Mouse (Mus musculus) mesoderm, embryonic 11.5 days (tissue): ENCODE results near the gene Bloc1s1.

Experiments used
- DNase-seq: peaks from one replicate; pipeline ENCODE4 v3.0.0-alpha.2; 2012; ENCODE audit warnings: low read depth, low spot score

The Bloc1s1 gene

GRCm38 (mm10) chr10:128931441-128931840 lies 7.6 kb upstream of the Bloc1s1 start:
- DNase-seq = no peak

DNA sequence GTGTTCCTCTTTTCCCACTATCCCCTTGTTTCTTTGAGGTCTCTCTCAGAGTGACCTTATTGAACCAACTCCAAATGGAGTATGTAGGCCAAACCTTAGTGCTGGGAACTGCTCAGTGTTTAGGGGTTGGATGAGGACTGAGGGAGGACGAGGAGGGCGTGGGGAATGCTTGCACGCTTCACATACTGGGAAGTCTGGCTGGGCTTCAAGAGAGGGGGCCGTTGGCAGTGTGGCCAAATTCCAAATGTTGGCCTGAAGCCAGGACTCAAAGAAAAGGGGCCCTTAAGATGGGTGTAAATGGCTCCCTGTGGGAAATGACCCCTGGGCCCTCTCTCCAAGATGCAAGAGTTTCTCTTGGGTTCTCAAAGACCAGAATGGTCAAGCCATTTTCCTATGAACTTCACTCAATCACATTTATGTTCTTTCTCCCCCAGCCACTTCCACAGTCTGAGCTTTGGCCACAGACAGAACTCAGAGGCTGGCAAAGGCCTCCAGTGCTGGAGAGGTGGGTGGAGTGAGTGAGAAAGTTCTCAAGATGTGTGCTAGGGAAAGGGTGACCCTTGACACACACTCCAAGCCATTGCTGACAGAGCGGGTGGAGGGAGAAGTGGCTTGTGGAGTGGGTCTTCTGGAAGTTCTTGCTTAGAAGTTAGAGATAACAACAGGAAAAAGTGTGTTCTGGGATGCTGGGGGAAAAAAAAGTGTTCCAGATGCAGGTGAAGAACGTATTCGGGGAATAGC lies 6.0 kb upstream of the Bloc1s1 start:
- DNase-seq = no peak

DNA sequence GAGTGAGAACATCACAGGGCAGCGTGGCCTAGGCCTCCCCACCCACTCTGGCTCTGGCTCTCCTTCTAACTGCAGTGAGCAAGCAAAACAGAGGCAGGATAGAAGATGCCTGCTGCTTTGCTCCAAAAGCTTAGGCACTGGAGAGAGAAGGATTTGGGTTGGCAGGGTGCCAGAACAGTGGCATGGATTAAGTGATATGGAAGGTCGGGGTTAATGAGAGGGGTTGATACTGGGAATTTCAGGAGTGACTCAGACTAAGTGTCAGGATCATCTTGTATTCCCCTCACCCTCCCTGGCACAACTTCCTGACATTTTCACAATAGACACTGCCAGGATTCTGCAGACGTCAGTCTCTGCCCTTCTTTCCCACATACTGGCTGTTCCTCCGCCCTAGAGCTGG lies 4.5 kb upstream of the Bloc1s1 start:
- DNase-seq = no peak

- peak; percentile 99 for DNase-seq
Measured at GRCm38 (mm10) chr10:128923013-128923691, 683 bp downstream of the Bloc1s1 start.

DNA sequence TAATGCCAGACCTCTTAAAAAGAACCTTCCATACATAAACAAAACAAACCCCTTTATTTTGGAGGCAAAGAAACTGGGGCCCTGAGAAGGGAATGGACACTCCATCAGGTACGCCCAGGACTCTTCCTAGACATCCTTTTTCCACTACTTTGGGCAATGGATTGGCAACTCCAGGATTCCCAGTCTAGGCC lies 1.1 kb downstream of the Bloc1s1 start, which contains the start of gene Rdh5:
Gene Rdh5, minus strand, starts transcription at position 67 of the 191 bp plus-strand sequence.
- no peak for DNase-seq

DNA sequence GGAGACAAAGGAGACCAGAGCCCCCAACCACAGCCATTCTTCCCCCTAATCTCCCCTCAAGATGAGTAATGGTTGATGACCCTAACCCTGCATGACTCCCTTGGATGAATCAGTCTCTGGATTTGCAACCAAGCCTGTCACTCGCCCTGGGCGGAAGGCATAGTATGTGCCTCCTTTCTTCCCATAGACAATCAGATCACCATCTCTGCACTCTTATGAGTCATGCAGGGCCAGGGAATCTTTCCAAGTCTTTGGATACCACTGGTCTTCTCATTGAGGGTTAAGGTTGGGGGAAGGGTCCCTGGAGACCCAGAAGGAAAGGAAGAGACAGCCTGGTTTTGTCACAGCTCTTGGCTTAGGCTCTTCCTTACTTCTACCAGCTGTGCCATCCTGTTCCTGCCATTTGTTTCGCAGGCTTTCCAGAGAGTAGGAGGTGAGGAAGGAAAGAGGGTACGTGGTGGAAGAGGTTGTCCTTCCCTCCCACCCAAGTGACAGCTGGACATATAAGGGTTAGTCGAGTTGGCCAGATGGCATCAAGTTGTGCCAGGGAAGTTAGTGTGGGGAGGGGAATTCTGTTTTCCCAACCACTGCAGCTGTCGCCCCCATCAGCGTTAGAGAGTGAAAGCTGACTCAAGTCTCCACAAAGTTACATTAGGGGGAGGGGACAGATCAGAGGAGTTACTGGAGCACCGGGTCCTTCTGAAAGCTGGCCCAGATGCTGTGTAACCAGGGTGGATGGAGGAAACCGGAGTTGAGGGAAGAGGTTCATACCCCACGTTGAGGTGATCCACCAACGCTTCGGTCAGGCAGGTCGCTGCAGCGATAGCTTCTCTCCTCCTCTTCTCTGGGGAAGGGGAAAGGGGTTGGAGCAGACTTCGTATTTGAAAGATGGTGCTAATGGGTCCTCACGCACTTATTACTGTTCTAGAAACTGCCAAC lies 1.7 kb downstream of the Bloc1s1 start:
- no peak for DNase-seq

DNA sequence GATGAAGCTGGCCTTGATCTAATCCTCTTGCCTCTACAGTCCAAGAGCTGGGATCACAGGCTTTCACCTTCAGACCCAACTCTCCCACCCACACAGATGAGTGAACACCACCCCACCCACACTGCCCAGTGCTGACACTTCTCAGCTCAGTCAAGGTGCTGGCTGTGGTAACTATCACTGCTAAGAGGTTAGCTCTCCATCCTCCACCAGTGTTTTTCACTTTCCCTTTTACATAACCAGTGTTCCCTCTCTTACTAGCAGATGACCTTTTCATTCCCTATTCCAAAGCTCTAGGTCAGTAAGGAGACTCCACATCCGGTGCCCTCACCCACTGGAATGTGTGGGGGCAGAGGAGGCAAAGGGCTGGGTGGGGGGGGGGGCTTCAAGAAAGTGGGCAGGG lies 2.6 kb downstream of the Bloc1s1 start:
- no peak for DNase-seq

- DNase-seq = no peak
Measured at GRCm38 (mm10) chr10:128920736-128921161, 3.1 kb downstream of the Bloc1s1 start.

DNA sequence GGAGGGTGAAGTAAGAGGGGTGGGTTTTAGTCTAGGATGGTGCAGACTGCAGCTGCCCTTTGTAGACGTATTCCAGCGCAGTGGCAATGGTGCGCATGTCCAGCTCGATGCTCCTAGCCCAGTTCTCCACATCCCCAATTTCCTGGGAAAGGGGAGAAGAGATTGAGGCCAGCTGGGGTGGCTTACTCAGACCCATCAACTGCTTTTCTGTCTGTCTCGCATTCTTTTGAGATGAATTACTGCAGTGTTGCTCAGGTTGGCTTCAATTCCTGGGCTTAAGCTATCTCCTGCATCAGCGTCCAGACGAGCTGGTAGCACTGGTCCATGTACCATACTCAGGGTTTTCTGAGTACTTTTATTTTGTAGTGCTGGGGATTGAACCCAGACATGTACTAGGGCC lies 3.9 kb downstream of the Bloc1s1 start:
- no peak for DNase-seq

DNA sequence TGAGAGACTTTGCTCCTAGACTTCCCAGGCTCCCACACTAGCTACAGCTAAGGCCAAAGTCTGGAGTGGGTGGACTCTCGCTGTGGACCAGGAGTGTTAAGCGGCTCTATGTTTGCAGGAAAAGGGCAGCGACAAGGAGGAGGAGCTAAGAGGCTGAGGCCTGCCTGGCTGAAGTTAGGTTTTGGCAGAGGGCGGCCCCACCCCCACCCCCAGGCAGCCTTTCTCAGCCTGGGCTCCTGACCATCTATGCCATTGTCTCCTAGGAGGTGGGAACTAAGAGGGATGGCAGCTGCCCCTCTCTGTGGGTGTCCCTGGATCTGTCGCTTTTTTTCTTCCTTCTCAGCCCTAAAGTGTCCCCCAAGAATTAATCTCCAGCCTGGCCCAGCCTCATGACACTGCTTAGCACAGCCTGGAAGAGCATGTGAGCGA lies 4.6 kb downstream of the Bloc1s1 start:
- no peak for DNase-seq

- no peak for DNase-seq
Measured at GRCm38 (mm10) chr10:128918246-128918645, 5.6 kb downstream of the Bloc1s1 start.

- no peak for DNase-seq
Measured at GRCm38 (mm10) chr10:128917400-128917799, 6.4 kb downstream of the Bloc1s1 start.

DNA sequence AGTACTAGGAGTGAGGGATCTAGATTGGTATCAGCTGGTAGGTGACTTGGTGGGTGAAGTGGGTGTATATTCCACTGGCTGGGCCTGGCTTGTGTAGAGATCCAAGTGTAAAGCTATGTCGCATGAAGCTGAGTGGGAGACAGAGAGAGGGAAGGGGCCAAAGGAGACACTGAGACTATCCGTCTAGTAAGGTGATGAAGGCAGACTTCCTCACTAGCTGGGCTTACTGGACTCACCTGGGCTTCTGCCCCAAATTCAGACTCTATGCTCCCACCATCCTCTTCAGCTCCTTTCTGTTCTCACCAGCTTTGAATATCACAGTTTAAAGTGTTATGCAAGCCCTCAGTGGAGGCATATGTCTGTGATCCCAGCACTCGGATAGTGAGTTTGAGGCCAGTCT lies 7.2 kb downstream of the Bloc1s1 start:
- DNase-seq = no peak

GRCm38 (mm10) chr10:128915550-128915949 lies 8.3 kb downstream of the Bloc1s1 start:
- DNase-seq = no peak

- DNase-seq = no peak
Measured at GRCm38 (mm10) chr10:128913696-128914095, 10.1 kb downstream of the Bloc1s1 start.

DNA sequence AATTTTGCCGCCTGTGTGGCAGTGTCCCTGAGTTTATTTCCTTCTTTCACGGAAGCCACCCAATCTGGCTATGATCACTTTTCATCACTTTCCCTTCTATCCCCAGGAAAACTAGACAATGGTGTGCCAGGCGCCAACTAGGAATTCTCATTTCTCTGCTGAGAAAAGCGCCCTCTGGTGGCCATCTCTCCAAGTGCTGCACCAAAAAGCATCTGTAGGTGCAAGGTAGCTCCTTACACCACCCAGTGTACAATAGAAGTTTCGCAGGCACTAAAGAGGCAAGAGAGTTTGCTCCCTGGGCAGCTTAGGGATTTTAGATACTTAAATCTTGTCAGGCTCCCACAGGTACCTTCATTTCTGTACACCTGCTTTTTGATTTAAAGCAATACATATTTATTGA lies 10.6 kb downstream of the Bloc1s1 start:
- DNase-seq = peak; percentile 94

- DNase-seq = no peak
Measured at GRCm38 (mm10) chr10:128912791-128913190, 11.0 kb downstream of the Bloc1s1 start.

DNA sequence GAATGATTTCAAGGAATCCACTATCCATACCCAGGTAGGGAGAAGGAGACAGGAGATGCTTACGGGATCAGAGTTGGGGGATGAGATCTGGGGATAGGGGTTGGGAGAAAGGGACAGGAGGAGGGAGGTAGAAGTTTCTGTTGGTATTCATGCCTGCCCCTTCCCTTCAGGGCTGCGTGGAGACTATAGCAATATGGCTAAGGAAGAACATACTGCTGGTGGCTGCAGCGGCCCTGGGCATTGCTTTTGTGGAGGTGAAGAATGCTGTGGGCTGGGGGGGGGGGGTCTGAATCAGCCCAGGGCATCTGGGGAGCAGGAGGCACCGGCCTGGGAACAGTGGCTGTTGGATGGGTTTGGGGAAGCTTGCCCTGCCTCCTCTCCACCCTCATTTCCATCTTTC lies 11.6 kb downstream of the Bloc1s1 start:
- no peak for DNase-seq

- DNase-seq = no peak
Measured at GRCm38 (mm10) chr10:128911430-128911829, 12.4 kb downstream of the Bloc1s1 start.

- peak; percentile 63 for DNase-seq
Measured at GRCm38 (mm10) chr10:128910066-128910841, 13.6 kb downstream of the Bloc1s1 start.

- peak; percentile 90 for DNase-seq
Measured at GRCm38 (mm10) chr10:128909567-128910028, 14.2 kb downstream of the Bloc1s1 start.
